Mouse (Mus musculus) monocyte, adult 2 months (primary cell): ENCODE results near the gene Apom.

Experiments used
- DNase-seq, 2 experiments: peaks; one replicate each; pipeline ENCODE4 v3.0.0; 2022; ENCODE audit warnings: low spot score in 2 of 2, low read depth in 1 of 2

Gene Apom

DNA sequence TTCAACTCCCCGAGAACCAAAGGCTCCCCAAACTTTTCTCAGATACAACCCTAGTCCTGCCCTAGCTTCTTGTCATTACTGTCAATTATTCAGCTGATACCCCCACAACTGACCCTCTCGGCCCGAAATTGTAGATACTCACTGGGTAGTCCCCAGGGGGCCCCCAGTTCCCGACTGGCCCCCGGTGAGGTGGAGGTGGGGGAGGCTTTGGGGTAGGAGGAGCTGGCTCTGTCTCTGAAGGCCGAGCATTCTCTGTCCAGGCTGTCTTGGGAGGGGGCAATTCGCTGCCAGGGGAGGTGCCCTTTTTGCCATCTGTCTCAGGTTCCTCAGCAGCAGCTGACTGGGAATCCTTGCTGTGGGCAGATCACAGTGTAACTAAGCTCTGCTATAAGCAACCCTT is 27.8 kb upstream of the Apom start:
- DNase-seq: no peak

GRCm38 (mm10) chr17:35158850-35159593 is 27.2 kb upstream of the Apom start:
- DNase-seq: no peak

DNA sequence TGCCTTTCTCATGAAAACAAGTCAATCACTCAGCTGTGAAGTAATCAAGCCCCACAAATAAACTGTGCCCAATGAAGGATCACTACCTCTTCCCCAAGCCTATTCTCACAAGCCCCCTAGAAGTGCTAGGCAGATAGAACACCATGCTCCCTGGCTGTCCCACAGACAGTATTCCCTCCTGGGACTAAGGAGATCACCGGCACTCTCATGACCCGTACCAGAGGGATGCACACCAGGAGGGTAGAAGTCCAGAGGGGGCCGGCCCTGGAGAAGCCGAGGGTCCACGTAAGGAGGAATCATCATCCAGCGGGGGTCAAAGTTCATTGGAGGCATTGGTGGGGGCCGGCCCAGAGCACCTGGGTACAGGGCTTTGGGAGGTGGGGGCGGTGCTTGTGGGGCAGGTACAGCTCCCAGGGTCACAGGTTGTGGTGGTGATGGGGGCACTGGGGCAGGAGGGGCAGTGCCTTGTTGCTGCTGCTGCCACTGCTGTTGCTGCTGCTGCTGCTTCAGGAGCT is 25.9 kb upstream of the Apom start:
- DNase-seq: no peak

DNA sequence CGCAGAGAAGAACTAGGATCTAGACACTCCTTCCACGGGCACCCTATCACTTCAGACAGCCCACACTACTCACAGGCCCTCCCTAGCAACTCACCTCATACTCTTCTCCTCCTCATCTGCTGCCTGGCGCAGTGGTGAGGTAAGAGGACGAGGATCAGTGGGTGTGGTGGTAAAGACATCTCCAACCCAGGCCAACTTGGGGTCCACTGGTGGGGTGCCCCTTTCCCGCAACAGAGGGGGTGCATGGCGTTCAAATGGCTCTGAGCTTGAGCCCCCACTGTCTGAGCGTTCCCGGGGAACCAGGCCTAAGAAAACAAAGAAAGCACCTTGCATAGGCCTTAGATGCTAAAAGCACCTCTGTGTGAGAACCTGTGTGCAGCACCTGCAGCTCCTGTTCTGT is 25.4 kb upstream of the Apom start:
- no peak for DNase-seq

DNA sequence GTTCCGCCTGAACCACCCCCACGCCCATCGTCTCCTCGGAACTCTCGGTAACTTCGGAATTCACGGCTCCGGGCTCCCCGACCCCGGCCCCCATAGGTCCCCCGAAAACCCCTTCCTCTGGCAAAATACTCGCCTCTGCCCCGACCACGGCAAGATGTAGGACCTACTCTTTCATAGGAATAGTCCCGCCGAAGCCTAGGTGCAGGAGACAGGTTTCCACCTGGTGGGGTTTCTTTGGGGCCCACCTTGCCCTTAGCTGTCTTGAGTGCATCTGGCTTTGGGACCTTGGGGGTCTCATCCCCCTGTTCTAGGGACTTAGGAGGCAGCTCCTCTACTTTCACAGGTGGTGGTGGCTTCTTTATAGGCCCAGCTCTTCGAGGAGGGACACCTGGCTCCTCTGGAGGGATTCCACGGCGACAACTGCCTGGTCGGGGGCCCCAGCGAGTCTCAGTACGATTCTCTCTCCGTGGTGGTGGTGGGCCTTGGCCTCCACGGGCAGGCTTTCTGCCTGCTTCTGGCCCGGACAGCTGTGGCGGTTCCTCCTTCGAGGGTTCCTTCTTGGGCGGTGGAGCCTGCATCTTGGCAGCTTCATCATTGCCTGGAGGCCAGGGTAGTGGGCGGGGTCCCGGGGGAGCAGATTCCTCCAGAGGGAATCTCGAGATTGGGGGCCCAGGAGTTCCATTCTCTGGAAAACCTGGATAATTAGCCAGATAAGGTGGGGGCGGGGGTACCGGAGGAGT is 24.8 kb upstream of the Apom start:
- DNase-seq: no peak

DNA sequence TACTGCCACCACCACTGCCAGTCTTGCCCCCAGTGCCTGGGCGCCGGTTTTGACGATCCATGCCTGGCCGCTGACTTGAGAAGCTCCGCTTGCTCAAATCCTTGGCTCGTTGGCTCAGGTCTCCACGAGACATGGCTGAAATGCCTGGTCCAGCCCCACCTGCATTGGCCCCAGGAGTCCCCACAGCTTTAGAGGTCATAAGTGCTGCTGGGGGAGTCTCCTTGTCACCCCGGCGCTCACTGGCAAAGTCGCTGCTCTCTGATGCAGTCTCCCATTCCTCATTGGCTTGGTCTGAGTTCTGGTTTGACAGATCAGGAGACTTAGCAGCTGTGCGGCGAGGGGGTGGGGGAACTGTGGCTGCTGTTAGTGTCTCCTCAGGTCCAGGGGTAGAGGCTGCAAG is 23.6 kb upstream of the Apom start:
- DNase-seq: no peak

GRCm38 (mm10) chr17:35154616-35155015 is 22.8 kb upstream of the Apom start:
- no peak for DNase-seq

GRCm38 (mm10) chr17:35153931-35154330 is 22.1 kb upstream of the Apom start:
- no peak for DNase-seq

GRCm38 (mm10) chr17:35153077-35153476 is 21.2 kb upstream of the Apom start:
- no peak for DNase-seq

- DNase-seq: no peak
These were observed 20.3 kb upstream of the Apom start for GRCm38 (mm10) chr17:35152121-35152520.

DNA sequence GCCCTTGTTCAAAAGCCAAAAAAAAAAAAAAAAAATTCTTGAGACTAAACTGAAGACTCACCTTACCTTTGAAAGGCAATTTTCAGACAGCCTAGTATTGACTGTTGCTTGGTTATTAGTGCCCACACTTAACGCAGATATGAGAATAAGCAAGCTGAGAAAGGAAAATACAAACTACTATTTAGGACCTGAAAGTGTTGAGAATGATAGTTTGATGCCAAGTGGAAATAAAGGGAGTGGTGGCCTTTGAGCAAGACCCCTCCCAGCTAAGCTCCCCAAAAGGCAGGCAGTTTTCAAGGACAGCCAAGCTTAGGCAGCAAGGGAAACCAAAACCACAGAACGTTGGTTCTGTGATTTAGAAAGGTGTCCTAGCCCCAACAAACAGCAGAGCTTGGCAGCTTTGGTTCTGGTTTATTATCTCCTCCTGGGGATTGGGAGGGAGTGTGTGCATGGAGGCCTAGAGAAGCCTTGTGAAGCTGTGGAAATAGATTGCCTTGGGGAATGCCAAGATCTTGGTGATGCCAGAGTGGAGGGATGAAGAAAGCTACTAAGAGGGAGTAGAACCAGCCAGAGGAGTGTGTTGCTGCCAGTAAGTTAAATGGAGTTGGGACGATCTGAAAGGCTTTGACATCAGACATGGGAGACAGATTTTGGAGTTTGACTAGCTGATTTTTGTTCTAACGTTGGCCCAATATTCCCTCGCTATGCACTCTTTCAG is 16.2 kb upstream of the Apom start:
- no peak for DNase-seq

DNA sequence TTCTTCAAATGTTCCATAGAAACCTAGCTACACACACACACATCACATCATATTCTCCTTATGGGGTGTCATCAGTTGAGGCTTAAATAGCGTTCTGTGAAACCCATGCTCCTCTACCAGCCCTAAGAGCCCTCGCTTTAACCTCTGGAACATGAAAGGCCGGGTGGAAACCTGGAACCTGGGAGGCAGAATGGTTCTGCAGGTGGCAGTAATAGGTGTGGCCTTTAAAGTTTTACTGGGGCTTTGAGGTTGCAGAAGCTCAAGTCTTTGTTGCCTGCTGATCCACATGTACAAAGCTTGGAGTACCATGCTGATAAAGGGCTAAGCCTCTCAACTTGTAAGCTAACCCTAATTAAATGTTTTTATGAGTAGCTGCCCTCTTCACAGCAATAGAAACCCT is 15.5 kb upstream of the Apom start:
- DNase-seq: no peak

DNA sequence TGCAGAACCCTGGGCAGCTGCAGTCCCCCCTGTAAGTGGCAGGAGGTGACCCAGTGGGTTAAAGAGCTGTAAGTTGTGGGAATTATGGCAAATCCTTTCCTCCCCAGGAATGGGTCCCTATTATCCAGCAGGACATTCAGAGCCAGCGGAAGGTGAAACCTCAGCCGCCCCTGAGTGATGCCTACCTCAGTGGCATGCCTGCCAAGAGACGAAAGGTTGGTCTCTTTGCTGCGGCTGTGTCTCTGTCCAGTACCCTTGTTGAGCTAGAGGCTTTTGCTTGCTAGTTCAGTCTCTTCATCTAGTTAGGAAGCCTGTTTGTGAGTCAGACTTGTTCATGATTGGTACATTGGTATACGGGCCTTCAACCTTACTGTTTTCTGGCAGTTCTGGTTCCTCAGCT is 14.3 kb upstream of the Apom start:
- DNase-seq: no peak

DNA sequence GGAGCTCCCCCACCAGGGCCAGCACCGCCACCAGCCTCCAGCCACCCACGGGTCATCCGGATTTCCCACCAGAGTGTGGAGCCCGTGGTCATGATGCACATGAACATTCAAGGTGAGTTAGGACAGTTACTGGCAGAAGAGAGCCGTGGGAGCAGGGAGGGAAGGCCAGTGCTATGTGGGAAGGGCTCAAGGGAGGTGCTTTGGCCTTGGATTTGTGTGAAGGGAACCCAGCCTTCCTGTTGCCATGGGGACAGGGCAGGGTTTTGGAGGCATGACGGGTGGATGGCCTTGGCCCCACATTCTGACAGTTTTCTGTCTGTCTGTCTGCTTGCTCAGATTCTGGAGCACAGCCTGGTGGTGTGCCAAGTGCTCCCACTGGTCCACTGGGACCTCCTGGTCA is 10.1 kb upstream of the Apom start:
- DNase-seq: no peak

GRCm38 (mm10) chr17:35140490-35140996 is 8.7 kb upstream of the Apom start:
- no peak for DNase-seq

- DNase-seq: no peak
These were observed 7.4 kb upstream of the Apom start for GRCm38 (mm10) chr17:35139269-35139668.

DNA sequence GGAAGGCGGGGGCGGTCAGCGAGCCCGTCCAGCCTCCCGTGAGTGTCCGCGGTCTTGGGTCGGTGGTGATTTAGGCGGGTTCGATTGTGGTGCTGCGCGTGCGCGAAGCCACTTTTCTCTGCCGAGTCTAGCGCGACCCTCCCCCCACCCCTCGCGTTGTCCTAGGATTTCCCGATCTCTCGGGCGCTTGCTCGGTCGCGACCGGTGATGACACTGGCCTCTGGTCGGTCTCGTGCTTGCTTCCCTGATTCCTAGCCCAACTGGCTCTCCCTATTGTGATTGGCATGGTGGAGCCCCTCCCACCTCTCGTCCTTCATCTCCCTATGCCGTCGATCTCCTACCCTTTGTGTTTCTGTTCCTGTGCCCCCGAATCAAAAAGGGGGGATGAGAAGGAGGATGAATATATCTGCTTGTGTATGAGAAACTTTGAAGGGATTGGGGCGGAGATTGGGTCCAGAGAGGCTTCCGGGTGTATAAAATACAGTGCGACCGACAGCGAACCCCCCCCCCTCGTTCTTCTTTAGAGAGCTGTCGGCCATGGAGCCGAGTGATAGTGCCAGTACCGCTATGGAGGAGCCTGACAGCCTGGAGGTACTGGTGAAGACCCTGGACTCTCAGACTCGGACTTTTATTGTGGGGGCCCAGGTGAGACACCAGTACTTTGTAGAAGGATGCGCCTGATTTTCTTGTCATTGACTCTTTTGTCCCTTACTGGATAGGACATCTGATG is 3.9 kb upstream of the Apom start:
- DNase-seq: peak in 1 of 2 experiments; percentile 38

DNA sequence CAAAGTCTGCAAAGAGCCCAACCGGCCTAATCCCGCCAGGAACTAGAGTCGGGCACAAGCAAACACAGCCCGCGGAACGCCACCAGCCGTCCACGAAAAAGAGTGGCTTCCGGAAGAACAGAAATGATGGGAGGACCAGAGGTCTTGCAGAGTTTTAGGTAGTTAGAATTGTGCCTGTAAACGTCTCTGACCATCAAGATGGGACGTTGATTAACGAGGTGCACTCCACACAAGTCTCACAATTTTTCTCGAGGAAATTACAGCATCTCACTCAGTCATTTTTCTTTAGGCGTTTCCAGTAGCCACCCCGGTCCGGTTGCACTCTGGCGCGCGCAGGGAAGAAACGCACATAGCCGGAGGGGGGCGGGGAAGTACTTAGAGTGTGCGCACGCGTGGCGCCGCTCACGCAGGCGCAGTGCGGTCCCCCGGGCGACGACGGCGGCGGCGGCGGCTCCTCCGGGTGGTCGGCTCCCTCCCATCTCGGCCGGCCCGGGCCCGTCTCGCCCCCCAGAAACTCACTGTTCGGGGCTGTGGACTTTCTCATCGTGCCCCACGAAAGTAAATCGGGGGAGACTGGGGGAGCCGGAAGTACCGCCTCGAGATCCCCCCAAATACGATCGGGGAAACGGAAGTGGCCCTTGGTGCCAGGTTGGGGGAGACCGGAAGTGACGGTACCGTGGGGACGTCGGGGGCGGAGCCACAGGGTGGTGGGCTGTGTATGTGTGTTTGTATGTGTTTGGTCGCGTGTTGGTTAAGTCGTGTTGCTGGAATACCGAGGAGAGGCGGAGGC is 3.1 kb upstream of the Apom start, which contains the start of gene Bag6:
Bag6 (plus strand) TSS at position 378 of the 790 bp plus-strand sequence.
- peak; percentile 81 to 94 for DNase-seq

GRCm38 (mm10) chr17:35133517-35133916 is 1.7 kb upstream of the Apom start:
- no peak for DNase-seq

GRCm38 (mm10) chr17:35132174-35132560 is 317 bp upstream of the Apom start:
- no peak for DNase-seq
